Mouse (Mus musculus) midbrain, embryonic 14.5 days (tissue): ENCODE measurements around the gene Zfp52. TPM values are rescaled to one million over a fixed set of nuclear protein-coding genes. Genes with fewer than 3 reads are reported as not detected.
A peak's percentile ranks its signal among the peaks of the same experiment; 100 is the strongest.

ENCODE experiments used
- ATAC-seq: fragments of 200-750 bp; cut with Nextera tagmentation; 2 replicates; pipeline ENCODE4 v1.8.0; 2017; ENCODE audit warnings: moderate number of reproducible peaks, moderate library complexity; ENCODE audit not compliant: low FRiP score, low TSS enrichment
- DNase-seq: peaks from one replicate; pipeline ENCODE4 v3.0.0-alpha.2; 2015
- H3K27ac ChIP-seq: fragments of 300-500 bp; sonication (generic); replicated peaks from 2 replicates; pipeline ENCODE4 v1.5.1; 2014; ENCODE audit warnings: mild to moderate bottlenecking, low read depth, low read length, moderate library complexity
- H3K27me3 ChIP-seq: fragments of 300-500 bp; sonication (generic); 2 replicates; pipeline ENCODE4 v1.6.1; 2014; ENCODE audit warnings: low read length, control low read depth, mixed read lengths; ENCODE audit not compliant: control insufficient read depth, insufficient read depth
- H3K36me3 ChIP-seq: fragments of 300-500 bp; sonication (generic); 2 replicates; pipeline ENCODE4 v1.6.1; 2014; ENCODE audit warnings: low read length, control low read depth; ENCODE audit not compliant: control insufficient read depth, insufficient read depth
- H3K4me1 ChIP-seq: fragments of 300-500 bp; sonication (generic); 2 replicates; pipeline ENCODE4 v1.6.1; 2014; ENCODE audit warnings: mild to moderate bottlenecking, antibody characterized with exemption, low read length, control low read depth; ENCODE audit not compliant: control insufficient read depth, insufficient read depth
- H3K4me2 ChIP-seq: fragments of 300-500 bp; sonication (generic); 2 replicates; pipeline ENCODE4 v1.6.1; 2014; ENCODE audit warnings: mild to moderate bottlenecking, low read length, moderate library complexity
- H3K4me3 ChIP-seq: fragments of 300-500 bp; sonication (generic); replicated peaks from 2 replicates; pipeline ENCODE4 v1.5.1; 2014; ENCODE audit warnings: low read depth, low read length
- H3K9ac ChIP-seq: fragments of 300-500 bp; sonication (generic); replicated peaks from 2 replicates; pipeline ENCODE4 v1.6.1; 2014; ENCODE audit warnings: mild to moderate bottlenecking, low read length, moderate library complexity
- H3K9me3 ChIP-seq: fragments of 300-500 bp; sonication (generic); 2 replicates; pipeline ENCODE4 v1.6.1; 2016; ENCODE audit warnings: low read length, control low read depth, mixed read lengths; ENCODE audit not compliant: control insufficient read depth
- WGBS: fragments of 180-500 bp; shearing (Covaris S2); extraction: QIAGEN DNeasy Blood & Tissue Kit; methylation state at CpG from one replicate; pipeline ENCODE4 v1.1.7; 2014; 5-methylcytosine and 5-hydroxymethylcytosine counted together
- polyA plus RNA-seq: library from polyadenylated mRNA; unstranded; fragments of >200 nt; fragmentation: Nextera tagmentation; extraction: Ambion mirVana; gene quantifications from 2 replicates; pipeline ENCODE4 v1.2.1, GENCODE M21; 2014

Zfp52 gene
- polyA plus RNA-seq, 1 experiment from 2014 or later, result 1.5 TPM

- H3K4me1 ChIP-seq, result 0 out of 2 replicates have a peak, but pooled peaks cover 2% of the 10 kb centered on the region
Measured at GRCm38 (mm10) chr17:21516201-21517129, 18.9 kb upstream of the Zfp52 start.

GRCm38 (mm10) chr17:21517130-21517671 lies 18.1 kb upstream of the Zfp52 start:
- ATAC-seq (no peak), DNase-seq (no peak)
- Histone ChIP-seq H3K9ac (peak overlapping the region; percentile 59), H3K36me3 (no peaks in the 10 kb centered on the region), H3K9me3 (no peaks in the 10 kb centered on the region), H3K4me2 (peak overlapping the region; percentile 83), H3K4me3 (peak overlapping the region; percentile 55), H3K27me3 (no peaks in the 10 kb centered on the region), H3K4me1 (0 out of 2 replicates have a peak, but pooled peaks cover 2% of the 10 kb centered on the region), H3K27ac (peak overlapping the region; percentile 78)
- 39% methylated on average over 4 of the region's 4 CpGs for WGBS

More at GRCm38 (mm10) chr17:21516201-21517129, 18.9 kb upstream of the Zfp52 start:
- Histone ChIP-seq H3K27ac (peak overlapping the region; percentile 78), H3K4me2 (peak overlapping the region; percentile 83), H3K27me3 (no peaks in the 10 kb centered on the region), H3K4me3 (peak overlapping the region; percentile 55), H3K9ac (peak overlapping the region; percentile 59), H3K9me3 (no peaks in the 10 kb centered on the region), H3K36me3 (no peaks in the 10 kb centered on the region)
- ATAC-seq (peak; percentile 87), DNase-seq (peak; percentile 83)
- under 1% methylated on average over 37 of the region's 37 CpGs for WGBS

- Histone ChIP-seq H3K36me3 (no peaks in the 10 kb centered on the region), H3K9ac (no peak overlapping the region), H3K27ac (no peak overlapping the region), H3K4me2 (no peak overlapping the region), H3K9me3 (no peaks in the 10 kb centered on the region), H3K4me3 (no peak overlapping the region), H3K27me3 (no peaks in the 10 kb centered on the region), H3K4me1 (no peaks in the 10 kb centered on the region)
- DNase-seq (no peak), ATAC-seq (no peak)
Measured at GRCm38 (mm10) chr17:21526270-21526669, 9.1 kb upstream of the Zfp52 start.

GRCm38 (mm10) chr17:21530645-21531330 lies 4.6 kb upstream of the Zfp52 start:
- ATAC-seq, result no peak

GRCm38 (mm10) chr17:21531621-21532020 lies 3.7 kb upstream of the Zfp52 start:
- DNase-seq (no peak), ATAC-seq (no peak; the same call in 1 of the 2 replicates)
- Histone ChIP-seq H3K27ac (peak overlapping the region; percentile 92), H3K4me2 (peak overlapping the region; percentile 72), H3K27me3 (no peaks in the 10 kb centered on the region), H3K9me3 (no peaks in the 10 kb centered on the region), H3K9ac (peak overlapping the region; percentile 95), H3K4me3 (peak overlapping the region; percentile 78), H3K36me3 (no peaks in the 10 kb centered on the region), H3K4me1 (peaks cover 8% of the 10 kb centered on the region; the same call in 1 of the 2 replicates)
- 82% methylated on average over 5 of the region's 5 CpGs for WGBS

More at GRCm38 (mm10) chr17:21530645-21531330, 4.6 kb upstream of the Zfp52 start:
- WGBS, result 70% methylated on average over 5 of the region's 5 CpGs
- DNase-seq, result no peak
- Histone ChIP-seq H3K9ac (no peak overlapping the region), H3K4me2 (no peak overlapping the region), H3K4me3 (no peak overlapping the region), H3K27me3 (no peaks in the 10 kb centered on the region), H3K9me3 (no peaks in the 10 kb centered on the region), H3K36me3 (no peaks in the 10 kb centered on the region), H3K27ac (no peak overlapping the region), H3K4me1 (peaks cover 8% of the 10 kb centered on the region; the same call in 1 of the 2 replicates)

- peak overlapping the region; percentile 72 for H3K4me2 ChIP-seq
- WGBS, result under 1% methylated on average over 54 of the region's 54 CpGs
- peak; percentile 85 for ATAC-seq
Measured at GRCm38 (mm10) chr17:21532101-21532951, 3.0 kb upstream of the Zfp52 start.

GRCm38 (mm10) chr17:21533961-21534360 lies 1.4 kb upstream of the Zfp52 start:
- H3K4me2 ChIP-seq, result no peak overlapping the region
- WGBS, result 83% methylated on average over 1 of the region's 1 CpGs
- H3K27me3 ChIP-seq, result no peaks in the 10 kb centered on the region
- H3K9me3 ChIP-seq, result no peaks in the 10 kb centered on the region
- H3K27ac ChIP-seq, result no peak overlapping the region
- H3K9ac ChIP-seq, result no peak overlapping the region
- no peaks in the 10 kb centered on the region for H3K36me3 ChIP-seq
- no peak overlapping the region for H3K4me3 ChIP-seq
- ATAC-seq (no peak), DNase-seq (no peak)
- peaks cover 8% of the 10 kb centered on the region; the same call in 1 of the 2 replicates for H3K4me1 ChIP-seq

More at GRCm38 (mm10) chr17:21532101-21532951, 3.0 kb upstream of the Zfp52 start:
- H3K27me3 ChIP-seq, result no peaks in the 10 kb centered on the region
- H3K4me3 ChIP-seq, result peak overlapping the region; percentile 78
- H3K36me3 ChIP-seq, result no peaks in the 10 kb centered on the region
- H3K4me1 ChIP-seq, result peaks cover 8% of the 10 kb centered on the region; the same call in 1 of the 2 replicates
- DNase-seq, result peak; percentile 89
- peak overlapping the region; percentile 95 for H3K9ac ChIP-seq
- H3K9me3 ChIP-seq, result no peaks in the 10 kb centered on the region
- peak overlapping the region; percentile 92 for H3K27ac ChIP-seq
